Mouse (Mus musculus) bone marrow, adult 2 months (tissue): Measurements from ENCODE around the gene Klhl22.

ENCODE experiments used
- CTCF ChIP-seq: fragments of 200-500 bp; IDR thresholded peaks from 2 replicates; pipeline ENCODE4 v1.5.1; 2011; ENCODE audit warnings: low read length, control low read depth; ENCODE audit not compliant: control insufficient read depth, insufficient read depth
- POLR2A ChIP-seq: fragments of 200-500 bp; IDR thresholded peaks from 2 replicates; pipeline ENCODE4 v1.6.1; 2011; ENCODE audit warnings: low read depth, mild to moderate bottlenecking, control low read depth, low read length, borderline replicate concordance; ENCODE audit not compliant: control insufficient read depth

DNA sequence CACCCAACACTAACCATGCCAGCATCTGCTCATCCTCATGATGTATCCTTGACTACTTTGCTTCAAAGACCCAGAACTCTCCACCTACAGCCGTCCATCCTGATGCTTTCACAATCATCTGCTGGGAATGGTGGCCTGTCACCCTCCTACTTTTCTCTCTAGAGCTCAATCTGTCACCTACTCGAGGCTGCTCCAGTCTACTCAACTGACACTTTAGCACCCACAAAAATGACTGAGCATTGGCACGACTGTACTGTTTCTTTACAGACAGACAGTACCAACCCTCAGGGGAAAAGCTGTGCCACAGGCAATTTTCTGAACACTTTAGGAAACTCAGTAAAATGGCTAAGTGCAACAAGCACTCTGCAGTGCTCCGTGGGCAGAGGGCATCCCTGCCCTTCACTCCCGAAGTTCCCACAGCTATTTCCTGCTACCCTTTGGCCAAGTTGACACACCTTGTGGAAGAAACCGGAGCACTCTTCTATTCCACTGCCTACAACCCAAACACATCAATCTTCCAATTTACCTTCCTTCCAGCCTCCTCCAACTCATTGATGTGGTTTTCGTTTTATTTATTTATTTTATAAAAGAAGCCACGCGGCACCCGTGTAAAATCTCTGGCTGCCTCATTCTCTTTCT is 37.5 kb upstream of the Klhl22 start:
- no peak for TF ChIP-seq CTCF
- TF ChIP-seq POLR2A, result no peak
